Mouse (Mus musculus) CH12.LX (cell line): Measurements from ENCODE around the gene Vps45. TPM values are rescaled to one million over a fixed set of nuclear protein-coding genes. Genes with fewer than 3 reads are reported as not detected.
A peak's percentile ranks its signal among the peaks of the same experiment; 100 is the strongest.

Experiments used
- DNase-seq: peaks from one replicate; pipeline ENCODE4 v3.0.0-alpha.2; 2013; ENCODE audit errors: extremely low read depth
- H3K27ac ChIP-seq: 2 replicates; pipeline ENCODE4 v1.5.1; 2012; ENCODE audit warnings: low read depth, mild to moderate bottlenecking, control low read depth, moderate library complexity; ENCODE audit not compliant: insufficient read depth
- H3K27me3 ChIP-seq: replicated peaks from 2 replicates; pipeline ENCODE3; 2012; ENCODE audit warnings: inconsistent platforms
- H3K36me3 ChIP-seq, 2 experiments: replicated peaks in 1 of 2; 2 replicates each; pipeline versions ENCODE3 to v1.6.1; 2012; ENCODE audit warnings: inconsistent platforms in 1 of 2, low read length in 1 of 2, mild to moderate bottlenecking in 1 of 2, mixed read lengths in 1 of 2, moderate library complexity in 1 of 2; ENCODE audit not compliant: control insufficient read depth in 1 of 2, insufficient read depth in 1 of 2
- H3K4me1 ChIP-seq, 2 experiments: 2 replicates each; pipeline ENCODE4 v1.6.1; 2012; ENCODE audit warnings: inconsistent platforms in 1 of 2, moderate library complexity in 1 of 2; ENCODE audit not compliant: insufficient read depth in 2 of 2, control insufficient read depth in 1 of 2
- H3K4me2 ChIP-seq: 2 replicates; pipeline ENCODE4 v1.6.1; 2012; ENCODE audit warnings: low read depth, mild to moderate bottlenecking, control low read depth; ENCODE audit not compliant: poor library complexity, insufficient read depth, severe bottlenecking
- H3K4me3 ChIP-seq, 3 experiments: fragments of 150-350 bp in 1 of 3; sonication (generic) in 1 of 3; replicated peaks in 1 of 3; 2 replicates each; pipeline versions ENCODE3 to v1.5.1; 2011 to 2012; ENCODE audit warnings: low read depth in 2 of 3, low read length in 2 of 3, mild to moderate bottlenecking in 2 of 3, moderate library complexity in 2 of 3, control low read depth in 1 of 3, improper control_type of control experiment in 1 of 3, inconsistent platforms in 1 of 3, mixed read lengths in 1 of 3; ENCODE audit not compliant: poor library complexity in 1 of 3
- H3K79me2 ChIP-seq: replicated peaks from 2 replicates; pipeline ENCODE4 v1.6.1; 2012; ENCODE audit warnings: mild to moderate bottlenecking, moderate library complexity; ENCODE audit not compliant: control insufficient read depth, poor library complexity, insufficient read depth, severe bottlenecking; ENCODE audit errors: extremely low read depth
- H3K9ac ChIP-seq: 2 replicates; pipeline ENCODE4 v1.6.1; 2012; ENCODE audit warnings: low read depth, mild to moderate bottlenecking, control low read depth, moderate library complexity; ENCODE audit not compliant: insufficient read depth
- H3K9me3 ChIP-seq: replicated peaks from 2 replicates; pipeline ENCODE3; 2012; ENCODE audit warnings: low read length, inconsistent platforms, mixed read lengths
- BHLHE40 ChIP-seq: IDR thresholded peaks from 2 replicates; pipeline ENCODE4 v1.6.1; 2011; ENCODE audit warnings: mild to moderate bottlenecking, low read depth, low read length, improper control_type of control experiment
- CHD1 ChIP-seq: IDR thresholded peaks from 2 replicates; pipeline ENCODE4 v1.6.1; 2012; ENCODE audit warnings: low read depth, low read length, improper control_type of control experiment, inconsistent platforms
- CHD2 ChIP-seq: IDR thresholded peaks from 2 replicates; pipeline ENCODE4 v1.6.1; 2011; ENCODE audit warnings: low read length, improper control_type of control experiment
- CTCF ChIP-seq, 2 experiments: IDR thresholded peaks in 1 of 2; conservative IDR thresholded peaks in 1 of 2; 2 replicates each; pipeline ENCODE4 v1.5.1; 2011 to 2012; ENCODE audit warnings: low read depth in 2 of 2, low read length in 2 of 2, improper control_type of control experiment in 1 of 2, inconsistent platforms in 1 of 2, mild to moderate bottlenecking in 1 of 2, moderate library complexity in 1 of 2
- EP300 ChIP-seq: IDR thresholded peaks from 2 replicates; pipeline ENCODE4 v1.6.1; 2011; ENCODE audit warnings: low read length, improper control_type of control experiment
- ETS1 ChIP-seq: conservative IDR thresholded peaks from 2 replicates; pipeline ENCODE4 v1.6.1; 2012; ENCODE audit warnings: low read depth, mild to moderate bottlenecking, inconsistent platforms, low read length, improper control_type of control experiment, moderate library complexity
- GABPA ChIP-seq: IDR thresholded peaks from 2 replicates; pipeline ENCODE4 v1.6.1; 2012; ENCODE audit warnings: low read depth, low read length, improper control_type of control experiment, inconsistent platforms; ENCODE audit not compliant: insufficient replicate concordance
- HCFC1 ChIP-seq: IDR thresholded peaks from 2 replicates; pipeline ENCODE4 v1.6.1; 2012; ENCODE audit warnings: low read depth, mild to moderate bottlenecking, inconsistent platforms, low read length, improper control_type of control experiment
- KAT2A ChIP-seq: IDR thresholded peaks from 2 replicates; pipeline ENCODE4 v1.6.1; 2012; ENCODE audit warnings: low read length, improper control_type of control experiment, inconsistent platforms; ENCODE audit not compliant: insufficient replicate concordance
- MAFK ChIP-seq: IDR thresholded peaks from 2 replicates; pipeline ENCODE4 v1.6.1; 2011; ENCODE audit warnings: low read length, improper control_type of control experiment; ENCODE audit not compliant: insufficient replicate concordance
- MAX ChIP-seq: IDR thresholded peaks from 2 replicates; pipeline ENCODE4 v1.6.1; 2011; ENCODE audit warnings: low read length, improper control_type of control experiment
- MAZ ChIP-seq: IDR thresholded peaks from 2 replicates; pipeline ENCODE4 v1.6.1; 2012; ENCODE audit warnings: low read depth, mild to moderate bottlenecking, inconsistent platforms, low read length, improper control_type of control experiment, moderate library complexity
- MXI1 ChIP-seq: IDR thresholded peaks from 2 replicates; pipeline ENCODE4 v1.6.1; 2011; ENCODE audit warnings: mild to moderate bottlenecking, low read depth, low read length, improper control_type of control experiment
- MYC ChIP-seq: IDR thresholded peaks from 2 replicates; pipeline ENCODE4 v1.6.1; 2011; ENCODE audit warnings: low read depth, mild to moderate bottlenecking, improper control_type of control experiment, low read length
- NELFE ChIP-seq: IDR thresholded peaks from 2 replicates; pipeline ENCODE4 v1.6.1; 2011; ENCODE audit warnings: low read depth, low read length, improper control_type of control experiment
- PAX5 ChIP-seq: IDR thresholded peaks from 2 replicates; pipeline ENCODE4 v1.6.1; 2012; ENCODE audit warnings: low read length, inconsistent platforms, mixed read lengths
- POLR2A ChIP-seq: IDR thresholded peaks from 2 replicates; pipeline ENCODE4 v1.6.1; 2011; ENCODE audit warnings: low read depth, mild to moderate bottlenecking, improper control_type of control experiment, low read length
- POLR2AphosphoS2 ChIP-seq: IDR thresholded peaks from 2 replicates; pipeline ENCODE4 v1.6.1; 2011; ENCODE audit warnings: low read depth, low read length, improper control_type of control experiment
- SIN3A ChIP-seq: IDR thresholded peaks from 2 replicates; pipeline ENCODE4 v1.6.1; 2012; ENCODE audit warnings: low read length, improper control_type of control experiment, inconsistent platforms
- SMC3 ChIP-seq: IDR thresholded peaks from 2 replicates; pipeline ENCODE4 v1.6.1; 2011; ENCODE audit warnings: low read depth, low read length, improper control_type of control experiment
- TBP ChIP-seq: conservative IDR thresholded peaks from 2 replicates; pipeline ENCODE4 v1.6.1; 2011; ENCODE audit warnings: low read depth, low read length, improper control_type of control experiment
- TCF12 ChIP-seq: IDR thresholded peaks from 2 replicates; pipeline ENCODE4 v1.6.1; 2014; ENCODE audit warnings: low read depth, mild to moderate bottlenecking, inconsistent platforms, low read length, improper control_type of control experiment
- UBTF ChIP-seq: IDR thresholded peaks from 2 replicates; pipeline ENCODE4 v1.6.1; 2012; ENCODE audit warnings: low read depth, mild to moderate bottlenecking, inconsistent platforms, low read length, improper control_type of control experiment, moderate library complexity
- USF1 ChIP-seq: IDR thresholded peaks from 2 replicates; pipeline ENCODE4 v1.6.1; 2014; ENCODE audit warnings: low read depth, mild to moderate bottlenecking, inconsistent platforms, low read length, improper control_type of control experiment
- USF2 ChIP-seq: conservative IDR thresholded peaks from 2 replicates; pipeline ENCODE4 v1.6.1; 2011; ENCODE audit warnings: low read depth, low read length, improper control_type of control experiment
- ZC3H11A ChIP-seq: IDR thresholded peaks from 2 replicates; pipeline ENCODE4 v1.6.1; 2012; ENCODE audit warnings: low read depth, mild to moderate bottlenecking, inconsistent platforms, low read length, improper control_type of control experiment
- dilution Hi-C: fragments of 300-500 bp; cut with MboI; formaldehyde crosslinking; loops from 2 replicates; pipeline ENCODE4 v1.14.3; 2020; ENCODE audit warnings: low sequenced_read_pairs; ENCODE audit not compliant: extremely low pct_unique_long_range_greater_than_20kb, extremely low pct_ligation_motif_present
- in situ Hi-C: fragments of 300-500 bp; cut with MboI; formaldehyde crosslinking; loops from 3 replicates; pipeline ENCODE4 v1.14.3; 2019; ENCODE audit warnings: low sequenced_read_pairs, low pct_ligation_motif_present, low pct_unique_long_range_greater_than_20kb, mixed read lengths
- polyA plus RNA-seq: library from polyadenylated mRNA; unstranded; fragments of >175 nt; gene quantifications from 2 replicates; pipeline ENCODE4 v1.2.1, GENCODE M21; 2012; ENCODE audit warnings: low read depth; ENCODE audit not compliant: insufficient read length
- total RNA-seq, 2 experiments: library from RNA; depleted of rRNA; stranded (reverse); fragments of 300-350 nt in 1 of 2; fragments of >200 nt in 1 of 2; gene quantifications; 2 replicates each; pipeline ENCODE4 v1.2.3; 2012 to 2014

The Vps45 gene
- total and polyA plus RNA-seq, 3 experiments, result 16.2 to 20.8 (median 16.8) TPM

GRCm38 (mm10) chr3:95986984-95987383 is 71.3 kb downstream of the Vps45 start:
- peaks cover 37 to 67% of the 10 kb centered on the region in 2 experiments for H3K4me1 ChIP-seq
- peak overlapping the region; percentile 91 for H3K27ac ChIP-seq
- dilution Hi-C loops, result no loop called here
- no peaks in the 10 kb centered on the region for H3K79me2 ChIP-seq
- peak overlapping the region in 2 of 3 experiments; percentile 8 to 58 for H3K4me3 ChIP-seq
- DNase-seq, result peak; percentile 60
- no peak for TF ChIP-seq CHD2
- no peak for TF ChIP-seq ZC3H11A
- peak; percentile 42; the same call in 1 of the 2 replicates for TF ChIP-seq BHLHE40
- peak; percentile 73 for TF ChIP-seq MAFK
- 0 out of 2 replicates have a peak, but pooled peaks have one; percentile 11 for TF ChIP-seq CHD1
- peak; percentile 40; the same call in 1 of the 2 replicates for TF ChIP-seq EP300
- peak; percentile 33; the same call in 1 of the 2 replicates for TF ChIP-seq MAZ
- TF ChIP-seq SIN3A, result peak; percentile 32; the same call in 1 of the 2 replicates
- TF ChIP-seq ETS1, result peak; percentile 22; the same call in 1 of the 2 replicates
- TF ChIP-seq GABPA, result no peak
- TF ChIP-seq NELFE, result 0 out of 2 replicates have a peak, but pooled peaks have one; percentile 19
- TF ChIP-seq, all 38 proteins: peak for 8
- H3K9ac ChIP-seq, result peak overlapping the region; percentile 21; the same call in 1 of the 2 replicates
- peaks cover 8% of the 10 kb centered on the region for H3K9me3 ChIP-seq
- in situ Hi-C loops, result no loop called here
- no peaks in the 10 kb centered on the region for H3K27me3 ChIP-seq
- peaks cover 17 to 25% of the 10 kb centered on the region in 2 experiments for H3K36me3 ChIP-seq
- peak overlapping the region; percentile 56 for H3K4me2 ChIP-seq

GRCm38 (mm10) chr3:95986001-95986622 is 72.2 kb downstream of the Vps45 start:
- Histone ChIP-seq H3K9me3 (peaks cover 8% of the 10 kb centered on the region), H3K79me2 (no peaks in the 10 kb centered on the region), H3K4me2 (peak overlapping the region; percentile 60), H3K4me1 (peaks cover 37 to 60% of the 10 kb centered on the region in 2 experiments), H3K9ac (peak overlapping the region; percentile 53), H3K27ac (peak overlapping the region; percentile 91), H3K27me3 (no peaks in the 10 kb centered on the region), H3K4me3 (peak overlapping the region; percentile 50 to 58 (median 53)), H3K36me3 (peaks cover 13 to 20% of the 10 kb centered on the region in 2 experiments)
- in situ Hi-C loops (no loop called here), dilution Hi-C loops (no loop called here)
- DNase-seq, result peak; percentile 91
- peak; percentile 14; the same call in 1 of the 2 replicates for TF ChIP-seq SMC3
- TF ChIP-seq MXI1, result 0 out of 2 replicates have a peak, but pooled peaks have one; percentile 42
- TF ChIP-seq MYC, result no peak
- peak; percentile 80 for TF ChIP-seq POLR2A
- peak; percentile 84 for TF ChIP-seq TBP
- no peak for TF ChIP-seq PAX5
- TF ChIP-seq USF2, result no peak
- no peak for TF ChIP-seq MAX
- 0 out of 2 replicates have a peak, but pooled peaks have one; percentile 11 for TF ChIP-seq UBTF
- no peak for TF ChIP-seq MAZ
- peak; percentile 47; the same call in 1 of the 2 replicates for TF ChIP-seq EP300
- TF ChIP-seq KAT2A, result no peak
- no peak for TF ChIP-seq CTCF (conservative IDR thresholded peaks at IDR 0.05 in 1 of 2, IDR thresholded peaks at IDR 0.05 in 1 of 2; ENCODE audit: low read depth in 2 of 2, low read length in 2 of 2)
- TF ChIP-seq TCF12, result peak; percentile 51; the same call in 1 of the 2 replicates
- TF ChIP-seq POLR2AphosphoS2, result 0 out of 2 replicates have a peak, but pooled peaks have one; percentile 23
- peak; percentile 73 for TF ChIP-seq HCFC1
- TF ChIP-seq SIN3A, result peak; percentile 31; the same call in 1 of the 2 replicates
- TF ChIP-seq USF1, result no peak
